Mouse (Mus musculus) myocyte (in vitro differentiated cells): ENCODE measurements at regions not wholly inside any gene's neighbourhood (a gene's known extent, or its start where the extent isn't known, plus 50 kb on each side); places are given as distances from the start of the nearest gene placed in this dataset.

Experiments used
- H3K27me3 ChIP-seq: one replicate; pipeline ENCODE4 v1.6.1; 2011; ENCODE audit not compliant: control insufficient read depth, insufficient read depth, insufficient read length
- H3K36me3 ChIP-seq: one replicate; pipeline ENCODE4 v1.6.1; 2011; ENCODE audit not compliant: control insufficient read depth, insufficient read depth
- H3K4me2 ChIP-seq: one replicate; pipeline ENCODE4 v1.6.1; 2011; ENCODE audit warnings: low read depth, control low read depth
- H3K4me3 ChIP-seq: one replicate; pipeline ENCODE4 v1.5.1; 2011; ENCODE audit warnings: mild to moderate bottlenecking, control low read depth, moderate library complexity
- H3K79me2 ChIP-seq: one replicate; pipeline ENCODE4 v1.6.1; 2011; ENCODE audit not compliant: control insufficient read depth, insufficient read depth
- H3ac ChIP-seq: one replicate; pipeline ENCODE4 v1.6.1; 2011; ENCODE audit not compliant: control insufficient read depth, insufficient read length
- CEBPB ChIP-seq: IDR thresholded peaks from 2 replicates; pipeline ENCODE4 v1.6.1; 2011; ENCODE audit warnings: mild to moderate bottlenecking, moderate library complexity; ENCODE audit not compliant: poor library complexity, insufficient read depth, severe bottlenecking
- E2F4 ChIP-seq: IDR thresholded peaks from one replicate; pipeline ENCODE4 v1.6.1; 2011; ENCODE audit warnings: mild to moderate bottlenecking, control low read depth, moderate library complexity; ENCODE audit not compliant: insufficient read depth
- MAX ChIP-seq: IDR thresholded peaks from one replicate; pipeline ENCODE4 v1.6.1; 2011; ENCODE audit warnings: low read depth, mild to moderate bottlenecking, control low read depth
- MYOD1 ChIP-seq, 3 experiments: IDR thresholded peaks; one replicate each; pipeline ENCODE4 v1.6.1; 2011; ENCODE audit warnings: control low read depth in 2 of 3, low read depth in 2 of 3, mild to moderate bottlenecking in 2 of 3, moderate library complexity in 1 of 3; ENCODE audit not compliant: insufficient read length in 2 of 3, control insufficient read depth in 1 of 3
- MYOG ChIP-seq, 3 experiments: IDR thresholded peaks; one replicate each; pipeline ENCODE4 v1.6.1; 2011; ENCODE audit warnings: control low read depth in 2 of 3, low read depth in 2 of 3, mild to moderate bottlenecking in 2 of 3; ENCODE audit not compliant: insufficient read length in 2 of 3, control insufficient read depth in 1 of 3, insufficient read depth in 1 of 3
- POLR2A ChIP-seq: IDR thresholded peaks from one replicate; pipeline ENCODE4 v1.6.1; 2011; ENCODE audit warnings: low read depth, mild to moderate bottlenecking, control low read depth, moderate library complexity; ENCODE audit not compliant: insufficient read length
- POLR2AphosphoS2 ChIP-seq: IDR thresholded peaks from one replicate; pipeline ENCODE4 v1.6.1; 2011; ENCODE audit warnings: low read depth, control low read depth; ENCODE audit not compliant: insufficient read length
- REST ChIP-seq: IDR thresholded peaks from one replicate; pipeline ENCODE4 v1.6.1; 2011; ENCODE audit warnings: mild to moderate bottlenecking, control low read depth, moderate library complexity; ENCODE audit not compliant: insufficient read depth, insufficient read length
- SRF ChIP-seq: IDR thresholded peaks from one replicate; pipeline ENCODE4 v1.6.1; 2011; ENCODE audit warnings: low read depth; ENCODE audit not compliant: control insufficient read depth, insufficient read length
- TCF12 ChIP-seq: IDR thresholded peaks from one replicate; pipeline ENCODE4 v1.6.1; 2011; ENCODE audit warnings: mild to moderate bottlenecking, control low read depth; ENCODE audit not compliant: poor library complexity, insufficient read depth, severe bottlenecking
- TCF3 ChIP-seq: IDR thresholded peaks from one replicate; pipeline ENCODE4 v1.6.1; 2011; ENCODE audit warnings: low read depth, control low read depth; ENCODE audit not compliant: insufficient read length
- USF1 ChIP-seq: IDR thresholded peaks from one replicate; pipeline ENCODE4 v1.6.1; 2011; ENCODE audit warnings: low read depth, mild to moderate bottlenecking, control low read depth, moderate library complexity

DNA sequence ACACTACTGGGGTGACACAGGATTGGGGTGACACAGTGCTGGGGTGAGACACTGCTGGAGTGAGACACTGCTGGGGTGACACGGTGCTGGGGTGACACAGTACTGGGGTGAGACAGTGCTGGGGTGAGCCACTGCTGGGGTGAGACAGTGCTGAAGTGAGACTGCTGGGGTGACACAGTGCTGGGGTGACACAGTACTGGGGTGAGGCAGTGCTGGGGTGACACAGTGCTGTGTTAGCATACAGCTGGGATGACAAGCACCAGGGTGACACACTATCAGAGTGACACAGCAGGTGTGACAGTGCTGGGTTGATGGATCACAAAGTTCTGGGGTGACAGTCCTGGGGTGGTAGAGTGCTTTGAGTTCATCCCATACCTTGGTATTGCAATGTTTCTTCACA lies 137.3 kb upstream of the Irx4 start:
- Histone ChIP-seq H3K4me2 (no peak overlapping the region), H3K27me3 (no peaks in the 10 kb centered on the region), H3K4me3 (no peak overlapping the region), H3K79me2 (no peaks in the 10 kb centered on the region), H3ac (no peak overlapping the region), H3K36me3 (no peaks in the 10 kb centered on the region)
- no peak for TF ChIP-seq TCF3
- TF ChIP-seq SRF = no peak
- no peak for TF ChIP-seq USF1
- no peak for TF ChIP-seq POLR2A
- no peak for TF ChIP-seq E2F4
- no peak for TF ChIP-seq MYOD1 (IDR thresholded peaks at IDR 0.05; ENCODE audit: control insufficient read depth in 1 of 3, insufficient read length in 2 of 3, low read depth in 2 of 3)
- no peak for TF ChIP-seq MYOG (IDR thresholded peaks at IDR 0.05; ENCODE audit: control insufficient read depth in 1 of 3, insufficient read depth in 1 of 3, insufficient read length in 2 of 3, low read depth in 2 of 3)
- TF ChIP-seq TCF12 = no peak
- TF ChIP-seq MAX = no peak
- TF ChIP-seq REST = no peak
- TF ChIP-seq CEBPB = no peak
- no peak for TF ChIP-seq POLR2AphosphoS2

DNA sequence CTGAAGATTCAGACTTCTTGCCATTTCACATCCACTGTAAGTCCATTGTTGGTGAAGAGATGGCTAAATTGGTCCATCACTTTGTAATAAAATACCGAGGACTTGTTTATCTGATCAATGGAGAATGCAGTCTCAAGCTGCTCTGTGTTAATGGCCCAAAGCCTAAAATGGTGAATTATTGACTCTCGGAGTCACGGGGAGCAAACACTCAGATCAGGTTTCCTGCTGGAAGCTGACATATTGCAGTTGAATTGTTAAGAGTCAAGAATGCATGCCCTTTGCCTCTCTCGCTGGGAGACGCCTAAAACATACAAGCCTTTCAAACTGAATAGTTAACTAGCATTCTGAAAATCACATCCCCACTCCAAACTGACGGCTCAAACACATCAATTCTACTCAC lies 129.0 kb upstream of the Irx4 start:
- no peak for TF ChIP-seq MYOD1 (IDR thresholded peaks at IDR 0.05; ENCODE audit: control insufficient read depth in 1 of 3, insufficient read length in 2 of 3, low read depth in 2 of 3)
- no peak for TF ChIP-seq E2F4
- no peak for TF ChIP-seq TCF12
- TF ChIP-seq POLR2A = no peak
- no peak for TF ChIP-seq TCF3
- TF ChIP-seq POLR2AphosphoS2 = no peak
- TF ChIP-seq USF1 = no peak
- no peak for TF ChIP-seq REST
- no peak for TF ChIP-seq MAX
- TF ChIP-seq MYOG (IDR thresholded peaks at IDR 0.05; ENCODE audit: control insufficient read depth in 1 of 3, insufficient read depth in 1 of 3, insufficient read length in 2 of 3, low read depth in 2 of 3) = no peak
- TF ChIP-seq SRF = no peak
- TF ChIP-seq CEBPB = no peak
- H3K36me3 ChIP-seq = no peaks in the 10 kb centered on the region
- H3ac ChIP-seq = no peak overlapping the region
- H3K79me2 ChIP-seq = no peaks in the 10 kb centered on the region
- H3K4me2 ChIP-seq = no peak overlapping the region
- H3K27me3 ChIP-seq = no peaks in the 10 kb centered on the region
- H3K4me3 ChIP-seq = no peak overlapping the region

DNA sequence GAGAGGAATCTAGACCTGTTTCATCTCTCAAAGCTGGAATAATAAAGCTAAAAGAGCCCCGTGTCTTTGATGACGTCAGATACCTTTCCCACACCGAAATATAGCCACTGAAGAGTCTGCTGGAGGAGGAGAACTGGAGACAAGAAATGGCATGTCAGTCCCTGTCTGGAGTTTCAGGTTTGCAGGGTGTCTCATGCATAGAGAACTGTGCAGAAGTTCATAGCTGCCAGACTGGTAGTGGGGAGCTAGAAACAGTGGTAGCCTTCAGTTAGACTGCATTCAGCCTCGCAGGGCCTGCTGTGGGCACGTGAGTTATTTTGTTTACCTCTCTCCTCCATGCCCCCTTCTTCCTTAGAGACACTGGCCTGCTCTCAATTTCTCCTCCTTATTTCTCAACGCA lies 127.5 kb upstream of the Irx4 start:
- Histone ChIP-seq H3K4me3 (no peak overlapping the region), H3ac (no peak overlapping the region), H3K36me3 (no peaks in the 10 kb centered on the region), H3K27me3 (no peaks in the 10 kb centered on the region), H3K4me2 (no peak overlapping the region), H3K79me2 (no peaks in the 10 kb centered on the region)
- TF ChIP-seq SRF = no peak
- TF ChIP-seq MYOG (IDR thresholded peaks at IDR 0.05; ENCODE audit: control insufficient read depth in 1 of 3, insufficient read depth in 1 of 3, insufficient read length in 2 of 3, low read depth in 2 of 3) = no peak
- TF ChIP-seq TCF3 = no peak
- TF ChIP-seq E2F4 = no peak
- TF ChIP-seq POLR2AphosphoS2 = no peak
- TF ChIP-seq TCF12 = no peak
- no peak for TF ChIP-seq MAX
- no peak for TF ChIP-seq POLR2A
- no peak for TF ChIP-seq USF1
- TF ChIP-seq MYOD1 (IDR thresholded peaks at IDR 0.05; ENCODE audit: control insufficient read depth in 1 of 3, insufficient read length in 2 of 3, low read depth in 2 of 3) = no peak
- no peak for TF ChIP-seq REST
- no peak for TF ChIP-seq CEBPB

DNA sequence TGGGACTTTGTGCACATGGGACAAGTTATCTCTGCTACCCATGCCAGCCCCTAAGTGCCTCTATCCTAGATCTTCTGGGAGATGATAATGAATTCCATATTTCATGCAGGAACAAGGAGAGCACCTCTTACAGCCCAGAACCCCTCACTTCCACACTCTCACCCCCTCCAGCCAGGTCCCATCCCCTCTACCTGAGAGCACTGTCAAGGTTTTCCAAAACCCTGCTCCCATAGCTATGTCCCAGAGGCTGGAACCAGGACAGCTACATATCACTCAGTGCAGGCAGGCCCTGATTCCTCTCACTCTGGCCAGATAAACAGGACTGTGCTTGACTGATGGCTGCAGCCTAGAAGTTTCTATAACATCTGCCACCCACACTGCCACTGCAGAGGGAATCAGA lies 125.3 kb upstream of the Irx4 start:
- Histone ChIP-seq H3K36me3 (no peaks in the 10 kb centered on the region), H3K27me3 (no peaks in the 10 kb centered on the region), H3K4me2 (no peak overlapping the region), H3K79me2 (no peaks in the 10 kb centered on the region), H3ac (no peak overlapping the region), H3K4me3 (no peak overlapping the region)
- no peak for TF ChIP-seq USF1
- no peak for TF ChIP-seq POLR2AphosphoS2

DNA sequence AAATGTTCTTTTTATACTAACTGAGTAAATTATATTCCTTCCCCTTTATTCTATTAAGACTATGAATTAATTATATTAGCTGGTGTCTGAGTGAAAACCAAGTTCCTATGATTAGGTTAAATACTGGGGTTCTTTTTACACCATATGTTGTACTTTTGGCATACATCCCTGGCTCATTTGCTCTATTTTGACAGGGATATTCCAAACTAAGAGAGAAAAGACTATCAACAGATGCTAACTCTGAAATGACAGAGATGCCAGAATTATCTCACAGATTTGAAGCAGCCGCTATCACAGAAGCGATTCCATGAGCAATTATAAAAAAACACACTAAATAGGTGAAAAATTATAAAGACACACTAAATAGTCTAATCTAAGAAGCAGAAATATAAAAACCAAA lies 119.0 kb upstream of the Irx4 start:
- no peak overlapping the region for H3K4me2 ChIP-seq
- TF ChIP-seq MAX = no peak
- TF ChIP-seq POLR2AphosphoS2 = no peak
- no peak for TF ChIP-seq REST
- TF ChIP-seq E2F4 = no peak
- no peak for TF ChIP-seq TCF12
- TF ChIP-seq MYOD1 (IDR thresholded peaks at IDR 0.05; ENCODE audit: control insufficient read depth in 1 of 3, insufficient read length in 2 of 3, low read depth in 2 of 3) = no peak
- TF ChIP-seq USF1 = no peak
- H3K4me3 ChIP-seq = no peak overlapping the region
- no peaks in the 10 kb centered on the region for H3K27me3 ChIP-seq
- H3K79me2 ChIP-seq = no peaks in the 10 kb centered on the region
- no peaks in the 10 kb centered on the region for H3K36me3 ChIP-seq
- H3ac ChIP-seq = no peak overlapping the region
